Mouse (Mus musculus): ENCODE measurements around the gene Alox12. TPM values are rescaled to one million over a fixed set of nuclear protein-coding genes. Genes with fewer than 3 reads are reported as not detected.
A peak's percentile ranks its signal among the peaks of the same experiment; 100 is the strongest.

Gene Alox12
- polyA plus RNA-seq (2015; fragmentation: Nextera tagmentation; extraction: Ambion mirVana), result 2.5 and 2.6 TPM in 2 replicates

- H3K4me3 ChIP-seq, result peak within 1 kb of the TSS; percentile 22
- peak within 1 kb of the TSS; percentile 46 for H3K4me2 ChIP-seq
- H3K4me1 ChIP-seq (replicated peaks), result peaks cover 10% of the 10 kb centered on the region; the same call in 1 of the 2 replicates
- H3K36me3 ChIP-seq, result no peaks in the 10 kb centered on the region
- H3K27ac ChIP-seq (replicated peaks), result no peak within 1 kb of the TSS
- ATAC-seq (ENCODE audit: low read depth), result no peak
- H3K27me3 ChIP-seq, result peaks cover 69% of the 10 kb centered on the region
- no peaks in the 10 kb centered on the region for H3K9me3 ChIP-seq
- H3K9ac ChIP-seq, result peak within 1 kb of the TSS; percentile 45; the same call in 1 of the 2 replicates
- WGBS, result 2% methylated on average over 25 of the region's 25 CpGs
Observed at GRCm38 (mm10) chr11:70254931-70255531, at the start of gene Alox12. Alox12 (minus strand) TSS chr11:70255353.

GRCm38 (mm10) chr11:70302293-70302692, 47.1 kb upstream of the Alox12 start:
- H3K4me1 ChIP-seq (replicated peaks), result no peaks in the 10 kb centered on the region
- WGBS, result 90% methylated on average over 4 of the region's 4 CpGs
- H3K36me3 ChIP-seq, result no peaks in the 10 kb centered on the region
- H3K27me3 ChIP-seq, result no peaks in the 10 kb centered on the region
- H3K9me3 ChIP-seq, result 0 out of 2 replicates have a peak, but pooled peaks cover 3% of the 10 kb centered on the region
- no peak overlapping the region for H3K9ac ChIP-seq
- no peak overlapping the region for H3K27ac ChIP-seq (replicated peaks)
- no peak for ATAC-seq (ENCODE audit: low read depth)
- H3K4me2 ChIP-seq, result no peak overlapping the region
- no peak overlapping the region for H3K4me3 ChIP-seq

- H3K4me2 ChIP-seq, result no peak overlapping the region
- no peaks in the 10 kb centered on the region for H3K4me1 ChIP-seq (replicated peaks)
- no peaks in the 10 kb centered on the region for H3K36me3 ChIP-seq
- 64% methylated on average over 12 of the region's 12 CpGs for WGBS
- H3K27me3 ChIP-seq, result no peaks in the 10 kb centered on the region
- no peak for ATAC-seq (ENCODE audit: low read depth)
- no peak overlapping the region for H3K27ac ChIP-seq (replicated peaks)
- H3K9ac ChIP-seq, result no peak overlapping the region
- no peak overlapping the region for H3K4me3 ChIP-seq
- 0 out of 2 replicates have a peak, but pooled peaks cover 3% of the 10 kb centered on the region for H3K9me3 ChIP-seq
Observed at GRCm38 (mm10) chr11:70297836-70298454, 42.8 kb upstream of the Alox12 start.

GRCm38 (mm10) chr11:70297405-70297804, 42.3 kb upstream of the Alox12 start:
- no peak overlapping the region for H3K4me3 ChIP-seq
- no peak overlapping the region for H3K27ac ChIP-seq (replicated peaks)
- no peak overlapping the region for H3K9ac ChIP-seq
- no peaks in the 10 kb centered on the region for H3K27me3 ChIP-seq
- no peak overlapping the region for H3K4me2 ChIP-seq
- no peaks in the 10 kb centered on the region for H3K4me1 ChIP-seq (replicated peaks)
- ATAC-seq (ENCODE audit: low read depth), result no peak
- WGBS, result 61% methylated on average over 4 of the region's 4 CpGs
- 0 out of 2 replicates have a peak, but pooled peaks cover 3% of the 10 kb centered on the region for H3K9me3 ChIP-seq
- no peaks in the 10 kb centered on the region for H3K36me3 ChIP-seq

- no peak for ATAC-seq (ENCODE audit: low read depth)
- H3K27me3 ChIP-seq, result no peaks in the 10 kb centered on the region
- no peaks in the 10 kb centered on the region for H3K4me1 ChIP-seq (replicated peaks)
- H3K36me3 ChIP-seq, result no peaks in the 10 kb centered on the region
- WGBS, result 86% methylated on average over 6 of the region's 6 CpGs
- H3K27ac ChIP-seq (replicated peaks), result no peak overlapping the region
- H3K4me3 ChIP-seq, result no peak overlapping the region
- no peak overlapping the region for H3K4me2 ChIP-seq
- no peak overlapping the region for H3K9ac ChIP-seq
- H3K9me3 ChIP-seq, result no peaks in the 10 kb centered on the region
Observed at GRCm38 (mm10) chr11:70293881-70294280, 38.7 kb upstream of the Alox12 start.

GRCm38 (mm10) chr11:70291235-70291634, 36.1 kb upstream of the Alox12 start:
- no peaks in the 10 kb centered on the region for H3K4me1 ChIP-seq (replicated peaks)
- no peak overlapping the region for H3K27ac ChIP-seq (replicated peaks)
- no peaks in the 10 kb centered on the region for H3K36me3 ChIP-seq
- WGBS, result 87% methylated on average over 6 of the region's 6 CpGs
- H3K4me2 ChIP-seq, result no peak overlapping the region
- H3K9me3 ChIP-seq, result no peaks in the 10 kb centered on the region
- no peak overlapping the region for H3K4me3 ChIP-seq
- no peak for ATAC-seq (ENCODE audit: low read depth)
- H3K27me3 ChIP-seq, result no peaks in the 10 kb centered on the region
- H3K9ac ChIP-seq, result no peak overlapping the region

GRCm38 (mm10) chr11:70289236-70289635, 34.1 kb upstream of the Alox12 start:
- WGBS, result 53% methylated on average over 6 of the region's 6 CpGs
- no peaks in the 10 kb centered on the region for H3K36me3 ChIP-seq
- ATAC-seq (ENCODE audit: low read depth), result no peak
- no peak overlapping the region for H3K4me3 ChIP-seq
- no peaks in the 10 kb centered on the region for H3K9me3 ChIP-seq
- no peak overlapping the region for H3K9ac ChIP-seq
- no peaks in the 10 kb centered on the region for H3K4me1 ChIP-seq (replicated peaks)
- H3K27ac ChIP-seq (replicated peaks), result no peak overlapping the region
- no peaks in the 10 kb centered on the region for H3K27me3 ChIP-seq
- H3K4me2 ChIP-seq, result no peak overlapping the region

- no peak overlapping the region for H3K4me2 ChIP-seq
- no peaks in the 10 kb centered on the region for H3K36me3 ChIP-seq
- no peak overlapping the region for H3K4me3 ChIP-seq
- ATAC-seq (ENCODE audit: low read depth), result no peak
- WGBS, result 86% methylated on average over 10 of the region's 10 CpGs
- no peak overlapping the region for H3K27ac ChIP-seq (replicated peaks)
- H3K9ac ChIP-seq, result no peak overlapping the region
- H3K4me1 ChIP-seq (replicated peaks), result no peaks in the 10 kb centered on the region
- H3K27me3 ChIP-seq, result no peaks in the 10 kb centered on the region
- no peaks in the 10 kb centered on the region for H3K9me3 ChIP-seq
Observed at GRCm38 (mm10) chr11:70288102-70288501, 32.9 kb upstream of the Alox12 start.

- Histone ChIP-seq H3K9me3 (no peaks in the 10 kb centered on the region), H3K4me2 (no peak overlapping the region), H3K9ac (no peak overlapping the region), H3K4me3 (no peak overlapping the region), H3K36me3 (no peaks in the 10 kb centered on the region), H3K4me1 (replicated peaks) (no peaks in the 10 kb centered on the region), H3K27me3 (no peaks in the 10 kb centered on the region), H3K27ac (replicated peaks) (no peak overlapping the region)
- ATAC-seq (ENCODE audit: low read depth), result no peak
- WGBS, result 73% methylated on average over 5 of the region's 5 CpGs
Observed at GRCm38 (mm10) chr11:70285686-70286085, 30.5 kb upstream of the Alox12 start.

GRCm38 (mm10) chr11:70284757-70285156, 29.6 kb upstream of the Alox12 start:
- no peak overlapping the region for H3K4me2 ChIP-seq
- H3K9ac ChIP-seq, result no peak overlapping the region
- no peaks in the 10 kb centered on the region for H3K4me1 ChIP-seq (replicated peaks)
- H3K27me3 ChIP-seq, result no peaks in the 10 kb centered on the region
- H3K27ac ChIP-seq (replicated peaks), result no peak overlapping the region
- H3K4me3 ChIP-seq, result no peak overlapping the region
- 87% methylated on average over 3 of the region's 3 CpGs for WGBS
- H3K36me3 ChIP-seq, result no peaks in the 10 kb centered on the region
- no peaks in the 10 kb centered on the region for H3K9me3 ChIP-seq
- ATAC-seq (ENCODE audit: low read depth), result no peak

- Histone ChIP-seq H3K4me2 (no peak overlapping the region), H3K27me3 (no peaks in the 10 kb centered on the region), H3K36me3 (no peaks in the 10 kb centered on the region), H3K4me1 (replicated peaks) (no peaks in the 10 kb centered on the region), H3K27ac (replicated peaks) (no peak overlapping the region), H3K4me3 (no peak overlapping the region), H3K9ac (no peak overlapping the region), H3K9me3 (no peaks in the 10 kb centered on the region)
- WGBS, result 88% methylated on average over 4 of the region's 4 CpGs
- ATAC-seq (ENCODE audit: low read depth), result no peak
Observed at GRCm38 (mm10) chr11:70283666-70284065, 28.5 kb upstream of the Alox12 start.

GRCm38 (mm10) chr11:70280441-70280840, 25.3 kb upstream of the Alox12 start:
- H3K4me1 ChIP-seq (replicated peaks), result no peaks in the 10 kb centered on the region
- WGBS, result 70% methylated on average over 3 of the region's 3 CpGs
- ATAC-seq (ENCODE audit: low read depth), result no peak
- no peaks in the 10 kb centered on the region for H3K27me3 ChIP-seq
- H3K9ac ChIP-seq, result no peak overlapping the region
- H3K9me3 ChIP-seq, result no peaks in the 10 kb centered on the region
- no peaks in the 10 kb centered on the region for H3K36me3 ChIP-seq
- no peak overlapping the region for H3K4me3 ChIP-seq
- no peak overlapping the region for H3K27ac ChIP-seq (replicated peaks)
- no peak overlapping the region for H3K4me2 ChIP-seq

GRCm38 (mm10) chr11:70278961-70279360, 23.8 kb upstream of the Alox12 start:
- 85% methylated on average over 3 of the region's 3 CpGs for WGBS

More at GRCm38 (mm10) chr11:70278961-70279360, 23.8 kb upstream of the Alox12 start:
- Histone ChIP-seq H3K9ac (no peak overlapping the region), H3K36me3 (no peaks in the 10 kb centered on the region), H3K4me1 (replicated peaks) (no peaks in the 10 kb centered on the region), H3K27me3 (no peaks in the 10 kb centered on the region), H3K9me3 (no peaks in the 10 kb centered on the region), H3K4me3 (no peak overlapping the region), H3K4me2 (no peak overlapping the region), H3K27ac (replicated peaks) (no peak overlapping the region)
- no peak for ATAC-seq (ENCODE audit: low read depth)

All from neural tube, embryonic 13.5 days (tissue).